Mouse (Mus musculus): ENCODE data around the gene Galnt14.

- TF ChIP-seq CTCF (IDR thresholded peaks at IDR 0.05; ENCODE audit: low read depth) (no peak), EP300 (IDR thresholded peaks at IDR 0.05; ENCODE audit: low read depth) (no peak)
Measured at GRCm38 (mm10) chr17:73649371-73649770, 60.9 kb downstream of the Galnt14 start.

All from liver, embryonic 14.5 days (tissue).